Mouse (Mus musculus) lung, adult 2 months (tissue): Measurements from ENCODE around the gene Abca7.

ENCODE experiments used
- CTCF ChIP-seq: fragments of 200-500 bp; IDR thresholded peaks from 2 replicates; pipeline ENCODE4 v1.5.1; 2011; ENCODE audit warnings: mild to moderate bottlenecking, low read length, control low read depth; ENCODE audit not compliant: insufficient read depth
- POLR2A ChIP-seq: fragments of 200-500 bp; IDR thresholded peaks from 2 replicates; pipeline ENCODE4 v1.6.1; 2011; ENCODE audit warnings: low read depth, mild to moderate bottlenecking, control low read depth, low read length, borderline replicate concordance; ENCODE audit errors: extremely low read depth

- peak; percentile 88 for TF ChIP-seq CTCF
- peak; percentile 44; the same call in 1 of the 2 replicates for TF ChIP-seq POLR2A
These were observed 36.3 kb upstream of the Abca7 start, which contains the start of gene Wdr18 for GRCm38 (mm10) chr10:79959847-79960601.
